Mouse (Mus musculus) heart, postnatal 36 days (tissue): ENCODE data around the gene Slc17a7. TPM values are rescaled to one million over a fixed set of nuclear protein-coding genes. Genes with fewer than 3 reads are reported as not detected.

Source experiments
- microRNA-seq, 2 experiments: library from miRNA; unstranded; fragments of <30 nt; microRNA quantifications; one replicate each; pipeline ENCODE4 v1.2.0; 2021; ENCODE audit warnings: borderline number of aligned reads in 2 of 2
- total RNA-seq, 2 experiments: library from RNA; stranded (reverse); gene quantifications; 2 replicates each; pipeline ENCODE4 v1.2.3; 2021

The Slc17a7 gene
- total RNA-seq, 2 experiments from 2014 or later = 19.7 to 21.0 TPM

Small RNA genes within 50 kb of the gene (microRNA-seq; reads per million reads assigned to microRNA genes)
- gene Mir150 (1,456 to 1,464 reads per million in 2 experiments), gene Mir5121 (4.7 to 9.4 reads per million in 2 experiments), gene Mir7055 (0 reads per million in 2 experiments)

Other genes with a start within 250 kb of the Slc17a7 start
- gene Ap2a1, start 234.5 kb upstream of the Slc17a7 start, total RNA-seq = 10 to 100 TPM; 69.8 to 72.0 TPM
- not detected for gene Tsks, start 220.7 kb upstream of the Slc17a7 start, total RNA-seq
- 1 to 10 TPM; 1.4 to 2.1 TPM for gene Cpt1c, start 189.1 kb upstream of the Slc17a7 start, total RNA-seq
- 100 to 1,000 TPM; 104 to 107 TPM for gene Prmt1, start 177.4 kb upstream of the Slc17a7 start, total RNA-seq
- 10 to 100 TPM; 27.3 to 31.7 TPM for gene Irf3, start 166.3 kb upstream of the Slc17a7 start, total RNA-seq
- gene Bcl2l12, start 165.2 kb upstream of the Slc17a7 start, total RNA-seq = 10 to 100 TPM; 10.2 to 11.2 TPM
- 10 to 100 TPM; 48.0 to 48.1 TPM for gene Scaf1, start 147.6 kb upstream of the Slc17a7 start, total RNA-seq
- gene Rras, start 146.0 kb upstream of the Slc17a7 start, total RNA-seq = 10 to 100 TPM; 45.1 to 53.3 TPM
- 10 to 100 TPM; 23.4 to 29.4 TPM for gene Prr12, start 111.1 kb upstream of the Slc17a7 start, total RNA-seq
- 10 to 100 TPM; 30.3 to 32.1 TPM for gene Nosip, start 101.5 kb upstream of the Slc17a7 start, total RNA-seq
- 1 to 10 TPM; 7.7 to 7.9 TPM for gene Prrg2, start 101.3 kb upstream of the Slc17a7 start, total RNA-seq
- 10 to 100 TPM; 26.4 to 28.1 TPM for gene Rcn3, start 71.7 kb upstream of the Slc17a7 start, total RNA-seq
- gene Fcgrt, start 60.1 kb upstream of the Slc17a7 start, total RNA-seq = 10 to 100 TPM; 77.1 to 84.5 TPM
- gene Rps11, start 39.5 kb upstream of the Slc17a7 start, total RNA-seq = 100 to 1,000 TPM; 567 to 587 TPM
- gene Rpl13a, start 35.2 kb upstream of the Slc17a7 start, total RNA-seq = 100 to 1,000 TPM; 580 to 665 TPM
- gene Gm45713, start 27.7 kb upstream of the Slc17a7 start, total RNA-seq = not detected
- 10 to 100 TPM in 1 of 2 experiments, 1 to 10 TPM in 1; 7.0 to 16.1 TPM for gene Flt3l, start 27.5 kb upstream of the Slc17a7 start, total RNA-seq
- gene Pih1d1, start 9.6 kb upstream of the Slc17a7 start, total RNA-seq = 10 to 100 TPM; 41.8 to 43.1 TPM
- 10 to 100 TPM; 20.6 to 22.8 TPM for gene Aldh16a1, start 9.4 kb upstream of the Slc17a7 start, total RNA-seq
- gene Gfy, start 15.6 kb downstream of the Slc17a7 start, total RNA-seq = not detected
- gene Pth2, start 17.0 kb downstream of the Slc17a7 start, total RNA-seq = not detected
- not detected for gene Ccdc155, start 40.9 kb downstream of the Slc17a7 start, total RNA-seq
- not detected for gene Dkkl1, start 48.2 kb downstream of the Slc17a7 start, total RNA-seq
- 10 to 100 TPM; 10.3 to 11.4 TPM for gene Tead2, start 51.8 kb downstream of the Slc17a7 start, total RNA-seq
- gene Cd37, start 75.2 kb downstream of the Slc17a7 start, total RNA-seq = 1 to 10 TPM; 2.8 to 4.4 TPM
- gene Slc6a16, start 77.1 kb downstream of the Slc17a7 start, total RNA-seq = not detected
- gene Slc6a21, start 113.6 kb downstream of the Slc17a7 start, total RNA-seq = not detected
- 10 to 100 TPM; 24.6 to 27.4 TPM for gene Trpm4, start 169.8 kb downstream of the Slc17a7 start, total RNA-seq
- gene Hrc, start 171.3 kb downstream of the Slc17a7 start, total RNA-seq = 100 to 1,000 TPM; 842 to 873 TPM
- not detected for gene Ppfia3, start 203.1 kb downstream of the Slc17a7 start, total RNA-seq
- 1 to 10 TPM; 1.3 to 1.7 TPM for gene Lin7b, start 206.6 kb downstream of the Slc17a7 start, total RNA-seq
- gene Snrnp70, start 231.8 kb downstream of the Slc17a7 start, total RNA-seq = 10 to 100 TPM; 92.8 to 95.9 TPM
- 1 to 10 TPM; 4.5 to 5.8 TPM for gene Kcna7, start 241.7 kb downstream of the Slc17a7 start, total RNA-seq
- gene Ntf5, start 249.7 kb downstream of the Slc17a7 start, total RNA-seq = under 1 TPM in 1 of 2 experiments, not detected in 1; 0.30 TPM